In genomic region chr3:63295657-63296231, GRCm38 (mm10) we compare ENCODE assay signal across 8 mouse cellular contexts. TPM values are rescaled to one million over a fixed set of nuclear protein-coding genes. Genes with fewer than 3 reads are reported as not detected.
DNase-seq lines count a peak whose midpoint lies in the region; ATAC-seq and TF ChIP-seq lines count a peak whose summit lies in the region.

No protein-coding gene starts in this region.

- no peaks in the 10 kb centered on the region for H3K4me1 ChIP-seq in brown adipose tissue, adult 24 weeks (ENCODE audit: control insufficient read depth, insufficient read depth, insufficient read length, low read length)

- H3K4me3 ChIP-seq in brown adipose tissue, adult 24 weeks (ENCODE audit: insufficient read depth, low read depth, low read length), result peak overlapping the region; percentile 88
- H3K4me3 ChIP-seq in left cerebral cortex, adult 2 months, result peak overlapping the region; percentile 69

- H3K27ac ChIP-seq in brown adipose tissue, adult 24 weeks (replicated peaks; ENCODE audit: low read depth, low read length), result peak overlapping the region; percentile 86
- no peak overlapping the region for H3K27ac ChIP-seq in left cerebral cortex, adult 2 months

- no peak for TF ChIP-seq CTCF in left cerebral cortex, adult 2 months (IDR thresholded peaks at IDR 0.05)

- ATAC-seq in hematopoietic stem cell, adult 5-6 weeks (replicated peaks in 1 of 2; ENCODE audit: insufficient read depth in 1 of 2, low FRiP score in 2 of 2, low TSS enrichment in 1 of 2, low read depth in 1 of 2, poor library complexity in 2 of 2, severe bottlenecking in 2 of 2), result 0 out of 4 replicates have a peak, but pooled peaks have one; percentile 12 to 25

- DNase-seq in WW6 (ENCODE audit: low read depth, low spot score), result peak; percentile 40
- peak; percentile 4 to 6 for DNase-seq in frontal cortex, postnatal 25 days (ENCODE audit: low spot score in 2 of 2)
- DNase-seq in left cerebral cortex, adult 2 months (ENCODE audit: extremely low spot score in 1 of 2, low spot score in 2 of 2), result peak; percentile 28 to 34
- DNase-seq in lung, postnatal 36 days, result peak; percentile 70
- DNase-seq in right cerebral cortex, postnatal 14 days, result peak; percentile 14
- DNase-seq in MN1 (ENCODE audit: low spot score), result no peak

- intact Hi-C loops in left cerebral cortex, adult 2 months (cut with DNase I), result loop anchor here (10.0 kb wide), 1 partner anchor 371 kb away; no protein-coding TSS in a partner anchor

RNA-seq across cellular contexts. Expression of gene Mme, which starts 54.4 kb away (rescaled TPM):
- polyA plus RNA-seq in brown adipose tissue, adult 24 weeks (2012; ENCODE audit: insufficient read depth, insufficient read length, missing spikeins), result 98.1 and 154 TPM in 2 replicates
- not detected in 2 replicates for total RNA-seq in hematopoietic stem cell, adult 5-6 weeks (2017)
- total RNA-seq in left cerebral cortex, adult 2 months (2021), result 1 to 10 TPM; 5.5 to 9.1 TPM
